Mouse (Mus musculus): ENCODE data around the gene Keap1.
"Not testable (repeated sequence)": the region's sequence is repeated elsewhere in the genome, so short reads cannot be mapped to it uniquely, and the experiment has no call there.

The Keap1 gene

DNA sequence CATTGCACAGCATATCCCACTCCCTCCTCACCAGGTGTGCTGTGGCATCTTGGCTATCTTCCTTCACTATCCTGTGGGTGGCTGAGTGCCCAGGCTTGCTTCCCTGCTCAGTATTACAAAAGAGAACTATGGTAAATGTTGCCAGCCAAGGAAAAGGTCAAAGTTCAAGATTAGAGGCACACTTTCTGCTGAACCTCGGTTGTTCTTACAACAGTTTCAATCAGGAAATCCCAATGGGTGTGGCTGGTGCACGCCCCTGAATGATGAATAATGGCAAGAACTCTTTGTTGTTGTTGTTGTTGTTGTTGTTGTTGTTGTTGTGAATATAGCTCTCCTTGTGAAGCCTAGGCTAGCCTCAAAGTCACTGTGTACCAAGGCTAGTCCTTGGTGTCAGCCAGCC, 22.7 kb upstream of the Keap1 start:
- DNase-seq (ENCODE audit: low spot score): no peak

DNA sequence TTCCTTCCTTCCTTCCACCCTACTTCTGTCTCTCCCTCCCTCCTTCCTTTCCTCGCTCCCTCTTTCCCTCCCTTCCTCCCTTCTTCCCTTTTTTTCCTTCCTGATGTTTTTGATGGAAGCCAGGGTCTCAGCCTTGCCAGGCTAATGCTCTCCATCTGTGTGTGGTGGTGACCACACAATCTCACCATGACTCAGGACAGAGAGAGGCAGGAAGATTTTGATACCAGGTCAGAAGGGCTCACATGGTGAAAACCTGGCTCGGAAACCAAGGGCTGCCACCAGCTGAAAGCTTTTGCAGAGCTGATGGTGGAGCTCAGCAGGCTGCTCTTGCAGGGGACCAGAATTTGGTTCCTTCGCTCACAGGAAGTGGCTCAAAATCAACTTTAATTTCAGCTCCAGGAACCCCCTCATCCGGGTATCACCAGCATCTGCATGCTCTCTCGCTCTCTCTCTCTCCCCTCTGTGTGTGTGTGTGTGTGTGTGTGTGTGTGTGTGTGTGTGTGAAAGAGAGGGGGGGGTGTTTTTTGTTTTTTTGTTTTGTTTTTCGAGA, 21.4 kb upstream of the Keap1 start:
- DNase-seq (ENCODE audit: low spot score): no peak

DNA sequence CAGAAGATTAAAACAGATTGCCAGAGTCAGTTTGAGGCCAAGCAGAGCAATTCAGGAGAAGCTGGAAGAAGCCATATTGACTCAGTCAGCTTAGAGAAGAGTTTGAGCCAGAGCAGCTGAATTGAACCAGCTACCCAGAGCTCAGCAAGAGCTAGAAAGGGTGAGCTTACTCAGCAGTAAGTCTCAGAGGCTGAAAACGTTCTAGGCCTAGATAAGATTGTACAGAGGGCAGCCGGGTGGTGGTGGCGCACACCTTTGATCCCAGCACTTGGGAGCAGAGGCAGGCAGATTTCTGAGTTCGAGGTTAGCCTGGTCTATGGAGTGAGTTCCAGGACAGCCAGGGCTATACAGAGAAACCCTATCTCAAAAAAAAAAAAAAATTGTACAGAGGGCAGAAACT, 17.2 kb upstream of the Keap1 start:
- DNase-seq (ENCODE audit: low spot score): not testable (repeated sequence)

DNA sequence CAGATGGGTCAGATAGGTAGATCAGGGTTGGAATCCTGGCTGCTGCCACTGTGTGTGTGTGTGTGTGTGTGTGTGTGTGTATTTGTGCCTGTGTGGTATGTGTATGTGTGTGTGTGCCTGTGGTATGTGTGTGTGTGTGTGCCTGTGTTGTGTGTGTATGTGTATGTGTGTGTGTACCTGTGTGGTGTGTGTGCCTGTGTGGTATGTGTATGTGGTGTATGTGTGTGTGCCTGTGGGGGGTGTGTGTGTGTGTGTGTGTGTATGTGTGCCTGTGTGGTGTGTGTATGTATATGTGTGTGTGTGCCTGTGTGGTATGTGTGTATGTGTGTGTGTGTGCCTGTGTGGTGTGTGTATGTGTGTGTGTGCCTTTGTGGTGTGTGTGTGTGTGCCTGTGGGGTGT, 15.5 kb upstream of the Keap1 start:
- no peak for DNase-seq (ENCODE audit: low spot score)

DNA sequence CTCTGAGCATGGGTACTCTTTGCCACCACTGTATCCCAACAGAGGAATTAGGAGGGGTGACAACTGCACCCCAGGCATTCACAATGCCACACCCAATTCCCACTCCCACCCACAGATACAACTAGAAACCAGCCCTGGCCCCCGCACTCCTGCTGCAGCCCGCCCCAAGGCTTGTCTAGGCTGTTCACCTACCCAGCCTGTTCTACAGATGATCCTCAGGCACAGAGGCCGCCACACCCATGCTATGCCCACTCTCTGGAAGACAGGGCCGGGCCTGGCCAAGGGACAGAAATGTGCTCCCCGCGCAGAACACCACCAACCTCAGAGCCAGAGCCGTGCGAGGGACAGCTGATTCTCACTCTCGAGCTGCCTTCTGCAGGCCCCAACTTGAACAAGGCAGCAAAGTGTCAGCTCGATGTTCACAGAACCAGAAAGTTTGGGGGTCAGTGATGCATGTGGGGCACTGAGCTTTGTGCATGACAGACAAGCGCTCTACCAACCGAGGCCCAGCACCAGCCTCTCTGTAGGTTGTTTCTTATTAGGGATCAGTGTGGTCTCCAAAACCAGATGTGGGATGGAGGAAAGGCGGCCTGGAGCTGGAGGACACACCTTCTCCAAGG, 12.1 kb upstream of the Keap1 start:
- DNase-seq (ENCODE audit: low spot score): no peak

DNA sequence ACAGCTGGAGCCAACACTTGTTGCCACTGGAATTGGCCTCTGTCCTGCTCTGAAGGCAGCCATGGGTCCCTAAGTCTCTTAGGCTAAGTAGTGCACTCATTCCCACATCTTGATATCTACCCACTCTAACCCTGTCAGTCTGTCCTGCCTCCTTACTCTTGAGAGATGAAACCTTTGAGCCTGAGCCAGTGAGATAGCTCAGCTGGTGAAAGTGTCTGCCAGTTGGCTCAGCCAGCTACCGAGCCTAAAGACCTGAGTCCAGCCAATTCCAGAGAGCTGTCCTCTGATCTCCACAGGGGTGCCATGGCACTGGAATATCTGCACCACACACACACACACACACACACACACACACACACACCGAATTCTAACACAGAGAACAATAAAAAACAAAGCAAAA, 11.3 kb upstream of the Keap1 start:
- DNase-seq (ENCODE audit: low spot score): no peak

DNA sequence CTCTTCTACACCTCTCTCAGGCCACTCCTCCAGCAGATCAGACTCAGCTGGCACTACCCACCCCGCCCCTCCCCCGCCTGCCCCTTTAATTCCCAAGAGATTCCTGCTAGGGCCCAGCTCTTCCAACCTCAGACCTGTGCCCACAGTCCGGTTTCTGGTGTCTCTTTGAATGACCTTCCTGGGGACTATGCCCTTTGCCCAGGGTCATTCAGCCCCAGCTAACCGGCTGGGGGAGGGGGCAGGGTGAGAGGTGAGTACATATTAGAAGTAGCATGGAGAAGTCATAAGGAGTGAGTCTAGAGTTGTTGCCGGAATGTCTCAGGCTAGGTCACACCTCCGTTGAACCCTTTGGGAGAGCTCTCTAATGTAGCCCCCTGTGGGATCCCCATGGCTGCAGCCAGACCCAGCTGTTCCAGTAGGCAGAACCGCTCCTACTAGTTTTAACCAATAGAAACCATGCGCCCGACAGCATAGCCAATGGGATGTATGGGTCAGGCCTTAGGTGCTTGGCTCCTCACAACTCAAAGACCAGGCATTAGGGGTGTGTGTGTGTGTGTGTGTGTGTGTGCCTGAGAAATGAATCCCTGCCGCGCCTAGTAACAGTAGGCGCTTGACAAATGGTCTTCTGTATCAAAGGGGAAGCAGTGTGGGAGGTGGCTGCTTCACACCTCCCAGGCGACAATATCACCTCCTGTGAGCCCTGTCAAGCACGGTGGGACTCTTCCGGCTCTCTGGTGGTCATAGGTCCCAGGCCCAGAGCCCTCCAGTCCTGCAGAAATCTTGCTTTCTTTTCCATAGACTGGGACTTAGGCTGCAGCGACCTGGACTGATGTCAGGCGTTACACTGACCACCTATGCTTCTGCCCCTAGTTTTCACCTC, 10.7 kb upstream of the Keap1 start:
- DNase-seq (ENCODE audit: low spot score): no peak

DNA sequence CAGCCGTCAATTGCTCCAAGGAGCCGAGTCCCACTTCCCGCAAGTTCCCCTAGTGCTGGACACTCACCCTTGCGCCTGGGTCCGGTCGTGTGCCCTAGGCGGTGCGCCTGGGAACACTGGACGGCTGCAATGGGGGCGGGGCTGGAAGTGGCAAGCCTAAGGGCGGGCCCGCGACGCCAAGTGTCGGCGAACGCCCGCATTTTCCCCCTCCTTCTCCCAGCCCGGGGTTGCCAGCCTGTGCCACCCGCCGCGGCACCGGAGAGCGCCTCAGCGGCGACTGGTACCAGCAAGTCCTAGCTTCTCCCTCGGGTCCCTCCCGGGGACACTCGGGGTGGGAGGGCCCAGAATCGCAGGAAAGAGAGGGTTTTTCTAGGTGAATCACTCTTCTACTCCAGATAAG, 9.2 kb upstream of the Keap1 start, which contains the start of gene S1pr5:
Gene S1pr5, minus strand, starts transcription at position 118 of the 400 bp plus-strand sequence.
- no peak for DNase-seq (ENCODE audit: low spot score)

DNA sequence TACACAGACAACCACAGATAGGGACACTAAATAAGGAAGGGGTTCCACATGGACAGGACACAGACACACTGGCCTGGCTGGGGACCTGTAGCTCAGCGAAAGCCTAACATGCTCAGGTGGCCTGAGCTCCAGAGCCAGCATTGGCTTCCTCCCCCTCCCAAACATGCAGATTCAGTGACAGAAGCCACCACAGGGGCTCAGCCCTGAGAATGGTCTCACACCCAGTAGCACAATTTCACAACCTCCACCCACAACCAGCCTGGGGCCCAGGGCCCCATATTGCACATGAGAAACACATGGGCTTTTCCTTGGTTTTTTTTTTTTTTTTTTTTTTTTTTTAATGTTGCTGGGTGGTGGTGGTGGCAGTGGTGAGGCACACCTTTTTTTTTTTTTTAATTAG, 7.2 kb upstream of the Keap1 start:
- DNase-seq (ENCODE audit: low spot score): no peak

DNA sequence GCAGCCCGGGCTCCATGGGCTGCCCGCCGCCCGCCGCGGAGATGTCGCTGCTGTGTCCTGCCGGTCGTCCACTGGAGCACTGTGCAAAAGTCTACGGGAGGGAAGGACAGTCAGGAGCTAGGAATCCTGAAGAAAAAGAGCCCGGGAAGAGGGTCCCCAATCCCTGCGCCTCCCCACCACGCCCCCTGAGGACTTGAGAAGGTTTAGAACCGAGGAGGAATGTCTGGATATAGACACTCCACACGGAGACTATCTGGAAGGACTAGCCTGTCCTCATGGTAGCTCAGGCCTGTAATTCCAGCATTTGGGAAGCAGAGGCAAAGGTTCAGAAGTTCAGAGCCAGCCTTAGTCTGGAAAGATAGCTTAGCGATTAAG, 5.9 kb upstream of the Keap1 start:
- no peak for DNase-seq (ENCODE audit: low spot score)

DNA sequence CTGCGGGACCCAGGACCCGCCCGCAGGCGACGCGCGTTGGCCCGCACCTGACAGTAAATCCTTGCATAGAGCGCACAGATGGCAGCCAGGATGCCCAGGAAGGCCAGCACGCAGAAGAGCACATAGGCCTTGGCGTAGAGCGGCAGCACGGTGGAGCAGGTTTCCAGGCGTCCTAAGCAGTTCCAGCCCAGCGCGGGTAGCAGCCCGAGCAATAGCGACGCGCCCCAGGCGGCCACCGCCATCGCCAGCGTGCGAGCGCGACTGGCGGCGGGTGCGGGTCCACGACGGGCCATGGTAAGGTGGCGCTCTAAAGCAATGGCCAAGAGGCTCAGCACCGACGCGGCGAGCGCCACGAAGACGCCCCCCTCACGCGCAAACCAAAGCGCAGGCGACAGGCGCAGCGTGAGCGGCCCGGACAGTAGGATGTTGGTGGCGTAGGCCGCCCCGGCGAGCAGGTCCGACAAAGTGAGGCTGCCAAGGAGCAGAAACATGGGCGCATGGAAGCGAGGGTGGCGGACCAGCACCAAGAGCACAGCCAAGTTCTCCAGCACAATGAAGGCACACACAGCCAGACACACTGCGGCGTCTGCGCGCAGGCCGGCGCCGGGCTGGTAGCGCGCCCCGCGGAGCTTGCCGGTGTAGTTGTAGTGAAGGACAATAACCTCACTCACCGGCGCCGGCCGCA, 5.4 kb upstream of the Keap1 start:
- no peak for DNase-seq (ENCODE audit: low spot score)

DNA sequence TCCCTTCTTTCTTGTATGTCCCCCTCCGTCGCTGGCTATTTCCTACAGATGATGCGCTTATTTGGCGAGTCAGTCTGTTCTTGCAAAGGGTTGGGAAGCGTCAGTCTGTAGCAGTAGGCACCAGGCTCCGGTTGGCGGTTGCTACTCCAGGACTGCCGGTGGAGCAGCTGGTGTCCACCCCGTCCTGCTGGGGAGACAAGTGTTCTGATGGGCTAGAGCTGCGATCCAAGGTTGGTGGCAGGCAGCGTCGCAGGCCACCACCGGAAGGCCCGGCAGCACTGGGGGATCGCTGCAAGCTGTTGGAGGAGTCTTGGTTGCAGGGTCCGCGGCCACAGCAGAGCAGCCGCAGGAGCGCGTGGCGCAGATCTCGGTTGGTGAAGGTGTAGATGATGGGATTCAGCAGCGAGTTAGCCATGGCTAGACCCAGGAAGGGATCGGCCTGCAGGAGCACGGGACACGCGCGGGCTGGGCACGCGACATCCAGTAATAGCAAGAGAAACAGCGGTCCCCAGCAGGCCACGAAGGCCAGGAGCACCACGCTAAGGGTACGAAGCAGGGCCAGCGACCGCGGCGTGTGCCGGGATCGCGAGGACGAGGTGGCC, 4.8 kb upstream of the Keap1 start:
- no peak for DNase-seq (ENCODE audit: low spot score)

DNA sequence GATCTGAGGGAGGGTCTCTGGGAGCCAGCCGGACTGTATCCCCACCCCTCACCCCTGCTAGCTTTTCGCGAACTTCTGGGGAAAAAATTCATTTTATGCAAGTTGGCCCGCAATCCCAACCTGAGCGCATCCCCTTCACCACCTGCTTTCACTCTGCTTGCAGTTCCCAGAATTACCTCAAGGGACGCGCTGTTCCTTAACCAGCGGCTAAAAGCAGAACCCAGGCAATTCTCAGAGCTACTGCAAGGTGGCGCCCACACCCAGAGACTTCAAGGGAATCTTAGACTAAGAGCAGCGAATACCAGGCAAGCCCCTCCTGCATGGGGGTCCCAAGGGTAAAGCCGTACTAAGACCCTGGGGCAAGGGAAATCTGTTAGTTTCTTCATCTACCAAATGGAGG, 2.2 kb upstream of the Keap1 start:
- DNase-seq (ENCODE audit: low spot score): peak; percentile 63

DNA sequence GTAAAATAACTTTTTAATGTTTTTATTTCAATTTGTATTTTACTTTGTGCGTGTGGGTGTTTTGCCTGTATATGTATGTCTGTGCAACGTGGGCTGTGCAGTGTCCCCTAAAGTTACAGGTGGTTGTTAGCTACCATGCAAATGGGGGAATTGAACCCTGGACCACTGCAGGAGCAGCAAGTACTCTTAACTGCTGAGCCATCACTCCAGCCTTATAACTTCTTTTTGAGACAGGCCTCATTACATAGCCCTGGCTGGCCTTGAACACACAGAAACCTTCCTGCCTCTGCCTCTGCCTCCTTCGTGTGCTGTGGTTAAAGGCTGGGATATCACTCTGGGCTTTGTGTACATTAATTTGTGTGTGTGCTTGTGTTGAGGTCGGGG, 296 bp upstream of the Keap1 start:
- DNase-seq (ENCODE audit: low spot score): no peak

DNA sequence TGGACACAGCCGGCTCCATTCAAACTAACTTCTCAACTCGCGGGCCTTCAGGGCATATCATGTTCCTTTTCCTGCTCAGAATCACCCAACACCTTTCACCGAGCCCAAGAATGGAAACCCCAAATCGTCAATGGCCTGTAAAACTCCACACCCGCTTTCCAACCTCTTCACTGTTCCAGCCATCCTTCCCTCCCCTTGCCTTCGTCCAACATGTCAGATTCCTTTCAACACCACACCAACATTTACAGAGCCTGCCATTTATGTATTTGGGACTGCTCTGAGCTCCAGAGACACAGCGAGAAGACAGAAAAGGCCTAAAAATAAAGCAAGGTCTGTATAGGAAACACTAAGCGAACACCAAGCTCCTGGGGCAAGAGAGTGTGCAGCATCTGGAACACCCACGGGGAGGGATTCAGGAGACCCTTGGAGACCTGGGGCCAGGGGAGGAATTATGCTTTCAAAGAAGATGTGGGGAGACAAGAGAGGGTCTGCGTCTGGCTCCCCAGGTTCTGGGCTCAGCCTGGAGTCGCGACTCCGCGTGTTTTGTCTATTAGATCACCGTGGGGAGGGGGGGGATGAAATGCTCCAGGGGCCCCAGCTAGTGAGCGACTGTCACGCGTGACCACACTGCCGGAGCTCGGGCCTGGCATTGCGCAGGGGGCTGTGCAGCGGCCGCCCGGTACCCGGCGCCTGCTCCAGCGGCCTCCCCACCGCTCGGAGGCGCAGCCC, 993 bp downstream of the Keap1 start:
- no peak for DNase-seq (ENCODE audit: low spot score)

DNA sequence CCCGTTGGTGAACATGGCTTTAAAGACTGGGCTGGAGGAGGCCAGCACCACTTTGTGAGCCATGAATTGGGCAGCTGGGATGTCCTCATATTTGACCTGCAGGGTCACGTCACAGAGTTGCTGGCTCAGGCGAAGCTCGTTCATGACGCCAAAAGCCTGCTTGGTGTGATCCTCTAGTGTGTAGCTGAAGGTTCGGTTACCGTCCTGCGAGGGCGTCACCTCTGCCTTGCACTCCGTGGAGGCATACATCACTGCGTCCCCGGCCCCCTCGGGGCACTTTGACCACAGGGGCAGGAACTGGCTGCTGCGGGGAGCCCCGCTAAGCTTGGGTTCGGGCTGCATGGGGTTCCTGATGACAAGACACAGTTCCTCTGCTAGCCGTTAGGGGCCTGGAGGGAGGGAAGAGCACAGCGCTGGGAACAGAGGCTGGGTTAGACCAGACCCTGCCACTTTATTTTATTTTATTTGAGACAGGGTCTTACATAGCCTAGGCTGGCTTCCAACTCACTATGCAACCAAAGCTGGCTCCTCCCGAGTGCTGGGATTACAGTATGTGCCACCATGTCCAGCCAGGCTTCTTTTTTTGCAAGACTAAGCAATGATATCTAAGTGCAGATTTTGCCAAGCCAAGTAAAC, 1.7 kb downstream of the Keap1 start:
- DNase-seq (ENCODE audit: low spot score): no peak

DNA sequence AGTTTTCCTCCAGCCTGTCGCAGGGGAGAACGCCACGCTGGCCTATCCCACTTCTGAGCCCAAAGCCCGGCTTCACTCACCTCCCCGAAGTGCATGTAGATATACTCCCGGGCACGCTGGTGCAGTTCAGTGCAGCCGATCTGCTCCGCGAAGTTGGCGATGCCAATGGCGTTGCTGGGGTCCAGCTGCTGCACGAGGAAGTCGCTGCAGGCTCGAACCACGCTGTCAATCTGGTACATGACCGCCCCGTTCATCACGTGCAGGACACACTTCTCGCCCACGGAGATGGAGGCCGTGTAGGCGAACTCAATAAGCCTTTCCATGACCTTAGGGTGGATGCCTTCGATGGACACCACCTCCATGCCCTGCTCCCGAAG, 2.2 kb downstream of the Keap1 start:
- no peak for DNase-seq (ENCODE audit: low spot score)

DNA sequence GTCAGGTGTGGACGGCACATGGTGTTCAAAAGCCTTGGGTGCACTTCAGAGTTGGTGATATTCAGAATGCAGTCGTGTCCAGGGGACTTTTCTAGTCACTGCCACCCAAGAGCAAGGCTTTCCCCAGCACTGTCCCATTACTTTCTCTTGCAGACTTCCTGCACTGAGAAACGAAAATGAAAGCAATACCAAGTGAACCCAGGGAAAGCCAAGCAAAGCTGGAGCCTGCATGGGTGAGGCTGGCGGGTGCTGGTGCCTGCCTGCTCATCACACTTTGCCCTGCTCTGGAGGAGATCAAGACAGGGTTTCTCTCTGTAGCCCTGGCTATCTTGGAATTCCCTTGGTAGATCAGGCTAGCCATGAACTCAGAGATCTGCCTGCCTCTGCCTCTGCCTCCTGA, 3.8 kb downstream of the Keap1 start:
- DNase-seq (ENCODE audit: low spot score): no peak

DNA sequence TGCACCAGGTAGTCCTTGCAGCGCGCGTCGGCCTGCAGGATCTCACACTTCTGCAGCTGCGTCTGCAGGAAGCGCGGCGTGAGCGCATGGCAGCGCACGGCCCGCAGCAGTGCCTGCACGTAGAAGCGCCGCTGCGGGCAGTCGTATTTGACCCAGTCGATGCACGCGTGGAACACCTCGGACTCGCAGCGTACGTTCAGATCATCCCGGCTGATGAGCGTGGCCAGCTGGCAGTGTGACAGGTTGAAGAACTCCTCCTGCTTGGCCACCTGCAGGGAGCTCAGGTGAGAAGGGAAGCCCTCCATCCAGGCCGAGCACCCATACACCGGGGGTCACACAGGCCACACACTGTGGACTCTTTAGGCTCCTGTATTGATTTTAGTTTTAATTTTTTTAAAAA, 5.4 kb downstream of the Keap1 start:
- DNase-seq (ENCODE audit: low spot score): no peak

DNA sequence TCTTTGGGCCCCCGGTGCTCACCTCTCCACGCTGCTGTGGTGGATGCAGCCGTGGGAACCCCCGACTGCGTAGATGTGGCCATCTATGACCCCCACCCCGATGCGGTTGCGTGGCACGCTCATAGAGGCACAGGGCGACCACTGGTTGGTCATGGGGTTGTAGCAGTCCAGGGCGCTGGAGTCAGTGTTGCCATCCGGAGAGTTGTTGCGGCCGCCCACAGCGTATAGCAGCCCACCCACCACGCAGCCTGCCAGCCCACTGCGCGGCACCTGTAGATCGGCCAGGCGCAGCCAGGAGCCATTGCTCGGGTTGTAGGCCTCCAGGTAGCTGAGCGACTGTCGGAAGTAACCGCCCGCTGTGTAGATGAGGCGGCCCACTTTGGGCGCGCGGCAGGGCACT, 5.8 kb downstream of the Keap1 start:
- DNase-seq (ENCODE audit: low spot score): no peak

DNA sequence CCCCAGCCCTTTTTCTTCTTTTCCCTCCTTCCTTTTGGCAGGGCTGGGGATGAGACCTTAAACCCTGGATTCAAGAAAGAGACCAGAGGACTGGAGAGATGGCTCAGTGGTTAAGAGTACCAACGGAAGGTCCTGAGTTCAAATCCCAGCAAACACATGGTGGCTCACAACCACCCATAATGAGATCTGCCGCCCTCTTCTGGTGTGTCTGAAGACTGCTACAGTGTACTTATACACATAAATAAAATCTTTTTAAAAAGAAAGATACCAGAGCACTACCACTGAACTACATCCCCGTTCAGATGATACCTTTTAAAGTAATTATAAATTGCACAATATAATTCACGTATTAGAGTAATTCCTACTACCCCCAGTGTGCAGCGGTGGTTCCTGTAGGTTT, 6.3 kb downstream of the Keap1 start:
- DNase-seq (ENCODE audit: low spot score): no peak
